ENCODE assay signal across 25 mouse cellular contexts in the genomic region with DNA sequence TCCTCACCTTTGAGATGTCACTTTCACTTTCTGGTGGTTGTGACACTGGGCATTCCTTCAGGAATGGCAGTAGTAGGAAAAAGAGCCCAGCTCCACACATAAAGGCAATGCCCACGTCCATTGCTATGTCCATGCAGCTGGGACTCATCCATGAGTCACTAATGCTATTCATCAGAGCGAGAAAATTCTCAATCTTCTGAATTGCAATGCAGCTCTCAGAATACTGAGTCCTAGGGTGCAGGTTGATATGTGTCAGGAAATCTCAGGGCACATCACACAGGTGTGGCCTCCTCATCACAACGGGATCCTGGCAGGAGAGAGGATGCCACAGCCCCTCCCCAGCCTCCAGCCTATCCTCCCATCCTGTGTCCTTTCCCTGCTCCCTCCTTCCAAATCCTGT.
"Had no signal": no experiment of that assay in that cellular context is flagged by ENCODE, and none has a peak within 500 bp of the region (broad histone marks: within the 10 kb centered on the region; RNA-seq: fewer than 3 reads in every experiment).

No protein-coding gene starts in this region.

- H3K9me3 ChIP-seq: heart, embryonic 13.5 days; heart, embryonic 15.5 days; hindbrain, embryonic 10.5 days; hindbrain, embryonic 13.5 days; hindbrain, embryonic 15.5 days; limb, embryonic 13.5 days; limb, embryonic 15.5 days; liver, embryonic 12.5 days had no signal

- H3K36me3 ChIP-seq: heart, embryonic 13.5 days; heart, embryonic 15.5 days; hindbrain, embryonic 10.5 days; hindbrain, embryonic 13.5 days; hindbrain, embryonic 15.5 days; limb, embryonic 13.5 days; limb, embryonic 15.5 days; liver, embryonic 12.5 days had no signal

- H3K9ac ChIP-seq: heart, embryonic 13.5 days; heart, embryonic 15.5 days; hindbrain, embryonic 13.5 days; hindbrain, embryonic 15.5 days; limb, embryonic 13.5 days; limb, embryonic 15.5 days; liver, embryonic 12.5 days; liver, embryonic 14.5 days had no signal

- ATAC-seq: hindbrain, postnatal 0 days; intestine, embryonic 16.5 days; liver, embryonic 12.5 days had no signal

- H3K27ac ChIP-seq: gastrocnemius, adult 2 months; heart, embryonic 13.5 days; heart, embryonic 15.5 days; hindbrain, embryonic 10.5 days; hindbrain, embryonic 13.5 days; hindbrain, embryonic 15.5 days; hindbrain, postnatal 0 days; kidney, postnatal 0 days; limb, embryonic 13.5 days; limb, embryonic 15.5 days; liver, embryonic 12.5 days; liver, embryonic 14.5 days had no signal

- H3K4me1 ChIP-seq: heart, embryonic 13.5 days; heart, embryonic 15.5 days; hindbrain, embryonic 10.5 days; hindbrain, embryonic 13.5 days; hindbrain, embryonic 15.5 days; limb, embryonic 13.5 days; limb, embryonic 15.5 days; liver, embryonic 12.5 days had no signal

- H3K4me3 ChIP-seq: gastrocnemius, adult 2 months; heart, embryonic 13.5 days; heart, embryonic 15.5 days; hindbrain, embryonic 10.5 days; hindbrain, embryonic 13.5 days; hindbrain, embryonic 15.5 days; limb, embryonic 13.5 days; limb, embryonic 15.5 days; liver, embryonic 12.5 days had no signal

- H3K4me2 ChIP-seq: heart, embryonic 11.5 days; heart, embryonic 13.5 days; heart, embryonic 15.5 days; hindbrain, embryonic 13.5 days; hindbrain, embryonic 15.5 days; limb, embryonic 13.5 days; limb, embryonic 15.5 days; liver, embryonic 12.5 days had no signal

- H3K27me3 ChIP-seq: heart, embryonic 13.5 days; heart, embryonic 15.5 days; hindbrain, embryonic 13.5 days; hindbrain, embryonic 15.5 days; limb, embryonic 13.5 days; limb, embryonic 15.5 days; liver, embryonic 12.5 days had no signal

- DNase-seq: gastrocnemius, adult 2 months; gastrocnemius, postnatal 10 days; gastrocnemius, postnatal 25 days; heart, postnatal 14 days; heart, postnatal 4 days; kidney, adult 18-20 months; kidney, adult 8-10 months; kidney, postnatal 14 days; kidney, postnatal 36 days; layer of hippocampus, adult 9-11 months; layer of hippocampus, postnatal 36 days; left cerebral cortex, postnatal 4 days had no signal
